Mouse (Mus musculus) lung, postnatal 0 days (tissue): Measurements from ENCODE around the gene Ing4. TPM values are rescaled to one million over a fixed set of nuclear protein-coding genes. Genes with fewer than 3 reads are reported as not detected.

Experiments used
- ATAC-seq: fragments of 200-750 bp; cut with Nextera tagmentation; 2 replicates; pipeline ENCODE4 v1.8.0; 2017; ENCODE audit warnings: moderate library complexity
- DNase-seq: peaks from one replicate; pipeline ENCODE4 v3.0.0-alpha.2; 2016; ENCODE audit warnings: low spot score
- H3K27ac ChIP-seq: fragments of 300-500 bp; sonication (generic); 2 replicates; pipeline ENCODE4 v1.5.1; 2014; ENCODE audit warnings: antibody characterized with exemption, mild to moderate bottlenecking, low read length, mixed read lengths
- H3K27me3 ChIP-seq: fragments of 300-500 bp; sonication (generic); replicated peaks from 2 replicates; pipeline ENCODE4 v1.6.1; 2014; ENCODE audit warnings: low read length, mixed read lengths; ENCODE audit not compliant: insufficient read depth
- H3K36me3 ChIP-seq: fragments of 300-500 bp; sonication (generic); 2 replicates; pipeline ENCODE4 v1.6.1; 2014; ENCODE audit warnings: low read length, mixed read lengths; ENCODE audit not compliant: insufficient read depth
- H3K4me1 ChIP-seq: fragments of 300-500 bp; sonication (generic); 2 replicates; pipeline ENCODE4 v1.6.1; 2014; ENCODE audit warnings: antibody characterized with exemption, low read depth, low read length, mixed read lengths; ENCODE audit not compliant: insufficient read depth
- H3K4me2 ChIP-seq: fragments of 300-500 bp; sonication (generic); replicated peaks from 2 replicates; pipeline ENCODE4 v1.6.1; 2014; ENCODE audit warnings: low read depth, mild to moderate bottlenecking, low read length, moderate library complexity, mixed read lengths
- H3K4me3 ChIP-seq: fragments of 300-500 bp; sonication (generic); 2 replicates; pipeline ENCODE4 v1.5.1; 2014; ENCODE audit warnings: low read depth, low read length
- H3K9ac ChIP-seq: fragments of 300-500 bp; sonication (generic); replicated peaks from 2 replicates; pipeline ENCODE4 v1.6.1; 2014; ENCODE audit warnings: low read depth, mild to moderate bottlenecking
- H3K9me3 ChIP-seq: fragments of 300-500 bp; sonication (generic); 2 replicates; pipeline ENCODE4 v1.6.1; 2016; ENCODE audit warnings: low read length, mixed read lengths
- CTCF ChIP-seq: IDR thresholded peaks from 2 replicates; pipeline ENCODE4 v1.5.1; 2016; ENCODE audit warnings: antibody characterized with exemption, mild to moderate bottlenecking
- EP300 ChIP-seq: IDR thresholded peaks from 2 replicates; pipeline ENCODE4 v1.6.1; 2016; ENCODE audit warnings: antibody characterized with exemption, mild to moderate bottlenecking, control low read depth
- WGBS: fragments of 180-500 bp; shearing (Covaris S2); extraction: QIAGEN DNeasy Blood & Tissue Kit; methylation state at CpG from one replicate; pipeline ENCODE4 v1.1.7; 2014; 5-methylcytosine and 5-hydroxymethylcytosine counted together
- polyA plus RNA-seq: library from polyadenylated mRNA; unstranded; fragments of >200 nt; fragmentation: Nextera tagmentation; extraction: Ambion mirVana; gene quantifications from 2 replicates; pipeline ENCODE4 v1.2.1, GENCODE M21; 2015

Gene Ing4
- polyA plus RNA-seq, 1 experiment from 2014 or later: 100 TPM

DNA sequence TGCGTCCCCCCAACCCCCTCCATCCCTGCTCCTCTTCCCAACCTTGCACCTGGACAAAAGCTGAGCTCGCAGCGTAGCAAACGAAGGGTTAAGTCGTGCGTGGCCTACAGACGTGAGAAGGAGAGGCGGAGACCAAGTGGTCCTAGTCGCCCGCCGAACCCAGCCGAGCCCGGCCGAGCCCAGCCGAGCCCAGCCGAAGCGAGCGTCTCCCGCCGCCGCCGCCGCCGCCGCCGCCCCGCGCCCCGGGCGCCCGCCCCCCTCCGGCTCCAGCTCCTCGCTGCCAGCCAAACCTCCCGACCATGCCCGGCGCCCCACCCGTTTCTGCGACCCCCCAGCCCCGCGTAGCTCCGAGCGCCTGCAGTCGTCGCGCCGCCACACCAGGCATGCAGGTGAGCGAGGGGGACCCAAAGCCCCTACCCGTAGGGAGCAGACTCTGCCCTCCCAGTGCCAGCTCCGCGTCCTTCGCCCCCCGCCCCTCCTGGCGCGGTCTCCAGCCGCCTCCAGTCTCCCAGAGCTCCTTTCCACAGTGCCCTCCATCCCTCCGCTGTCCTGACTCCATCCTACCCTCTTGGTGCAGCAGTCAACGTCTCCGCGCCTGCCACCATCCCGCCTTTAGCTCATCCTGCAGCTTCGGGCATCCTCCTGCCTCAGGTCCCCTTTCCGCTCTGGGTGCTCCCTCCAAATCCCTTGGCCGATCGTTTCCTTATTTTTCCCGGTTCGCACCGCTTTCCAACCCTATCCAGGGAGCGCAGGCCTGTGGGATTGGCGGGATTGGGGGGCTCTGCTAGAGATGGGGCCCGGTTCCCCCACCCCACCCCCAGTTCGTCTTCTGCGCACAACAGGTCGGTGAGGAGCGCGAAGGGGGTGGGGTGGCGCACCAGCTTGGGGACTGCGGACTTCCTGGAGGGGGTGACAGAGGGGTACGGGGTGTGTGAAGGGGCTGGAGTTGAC lies 42.7 kb upstream of the Ing4 start, which contains the start of gene Pianp:
TSS of gene Pianp (plus strand) at position 144 of the 951 bp plus-strand sequence.
- Histone ChIP-seq H3K9ac (no peak within 1 kb of the TSS), H3K4me2 (peak within 1 kb of the TSS; percentile 95), H3K27me3 (peaks cover 52% of the 10 kb centered on the region), H3K27ac (no peak within 1 kb of the TSS), H3K9me3 (no peaks in the 10 kb centered on the region), H3K36me3 (no peaks in the 10 kb centered on the region), H3K4me3 (peak within 1 kb of the TSS; percentile 46), H3K4me1 (peaks cover 8% of the 10 kb centered on the region)
- 3% methylated on average over 65 of the region's 78 CpGs for WGBS
- peak; percentile 77 for DNase-seq
- TF ChIP-seq EP300: no peak
- no peak for TF ChIP-seq CTCF
- peak; percentile 91 for ATAC-seq

DNA sequence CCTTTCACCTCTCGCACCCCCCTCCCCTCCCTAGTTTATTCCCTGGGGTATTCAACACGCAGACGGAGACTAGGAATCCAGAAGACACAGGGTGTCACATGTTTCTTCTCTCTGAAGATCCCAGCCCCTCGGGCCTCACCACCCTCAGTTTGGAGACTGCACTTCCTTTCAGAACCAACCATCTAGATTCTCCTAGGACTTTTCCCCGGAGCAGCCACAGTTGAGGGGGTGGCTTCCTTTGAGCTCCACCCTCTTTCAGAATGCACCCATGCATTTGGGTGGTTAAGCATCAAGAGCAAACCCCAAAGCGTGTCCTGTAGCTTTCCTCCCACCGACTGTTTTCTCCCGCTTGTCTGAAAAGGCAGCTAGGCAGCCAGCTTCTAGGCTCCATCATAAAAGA lies 41.5 kb upstream of the Ing4 start:
- no peak overlapping the region for H3K4me2 ChIP-seq
- WGBS: 12% methylated on average over 8 of the region's 8 CpGs
- no peak for TF ChIP-seq EP300
- no peak for TF ChIP-seq CTCF

GRCm38 (mm10) chr6:124999091-124999490 lies 40.5 kb upstream of the Ing4 start:
- Histone ChIP-seq H3K4me1 (peaks cover 8% of the 10 kb centered on the region), H3K27ac (no peak overlapping the region), H3K36me3 (no peaks in the 10 kb centered on the region), H3K4me3 (no peak overlapping the region), H3K4me2 (no peak overlapping the region), H3K27me3 (peaks cover 52% of the 10 kb centered on the region), H3K9me3 (no peaks in the 10 kb centered on the region), H3K9ac (no peak overlapping the region)
- TF ChIP-seq CTCF (no peak), EP300 (no peak)
- ATAC-seq: no peak
- WGBS: 34% methylated on average over 14 of the region's 14 CpGs
- no peak for DNase-seq

More for the DNA sequence above, 41.5 kb upstream of the Ing4 start:
- Histone ChIP-seq H3K36me3 (no peaks in the 10 kb centered on the region), H3K4me1 (peaks cover 8% of the 10 kb centered on the region), H3K9ac (no peak overlapping the region), H3K27ac (no peak overlapping the region), H3K9me3 (no peaks in the 10 kb centered on the region), H3K4me3 (no peak overlapping the region), H3K27me3 (peaks cover 52% of the 10 kb centered on the region)
- DNase-seq (no peak), ATAC-seq (no peak)

DNA sequence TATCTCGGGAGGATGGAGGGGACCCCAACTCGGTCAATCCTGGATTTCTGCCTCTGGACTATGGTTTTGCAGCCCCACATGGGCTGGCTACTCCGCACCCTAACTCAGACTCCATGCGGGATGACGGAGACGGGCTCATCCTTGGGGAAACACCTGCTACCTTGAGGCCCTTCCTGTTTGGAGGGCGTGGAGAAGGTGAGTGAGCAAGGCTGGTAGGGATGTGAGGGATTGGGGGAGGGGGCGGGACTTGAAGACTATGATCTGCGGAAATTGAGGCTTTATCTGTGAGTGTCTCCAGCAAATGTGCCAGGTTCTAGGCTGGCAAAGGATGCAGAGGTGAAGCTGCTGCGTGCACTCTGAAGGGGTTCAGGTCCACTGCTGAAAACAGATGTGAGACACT lies 40.0 kb upstream of the Ing4 start:
- no peak overlapping the region for H3K27ac ChIP-seq
- no peak overlapping the region for H3K4me3 ChIP-seq
- H3K36me3 ChIP-seq: no peaks in the 10 kb centered on the region
- no peak overlapping the region for H3K9ac ChIP-seq
- TF ChIP-seq EP300 (no peak), CTCF (no peak)
- no peak for ATAC-seq
- H3K4me1 ChIP-seq: peaks cover 8% of the 10 kb centered on the region
- WGBS: 22% methylated on average over 10 of the region's 10 CpGs
- H3K9me3 ChIP-seq: no peaks in the 10 kb centered on the region
- H3K27me3 ChIP-seq: peaks cover 50% of the 10 kb centered on the region
- H3K4me2 ChIP-seq: no peak overlapping the region
- no peak for DNase-seq

GRCm38 (mm10) chr6:125003706-125004105 lies 35.9 kb upstream of the Ing4 start:
- Histone ChIP-seq H3K4me2 (no peak overlapping the region), H3K9ac (no peak overlapping the region), H3K27me3 (peaks cover 10% of the 10 kb centered on the region), H3K4me1 (no peaks in the 10 kb centered on the region), H3K27ac (no peak overlapping the region), H3K9me3 (no peaks in the 10 kb centered on the region), H3K4me3 (no peak overlapping the region), H3K36me3 (no peaks in the 10 kb centered on the region)
- WGBS: 25% methylated on average over 3 of the region's 3 CpGs
- no peak for ATAC-seq
- TF ChIP-seq CTCF (no peak), EP300 (no peak)
- no peak for DNase-seq

DNA sequence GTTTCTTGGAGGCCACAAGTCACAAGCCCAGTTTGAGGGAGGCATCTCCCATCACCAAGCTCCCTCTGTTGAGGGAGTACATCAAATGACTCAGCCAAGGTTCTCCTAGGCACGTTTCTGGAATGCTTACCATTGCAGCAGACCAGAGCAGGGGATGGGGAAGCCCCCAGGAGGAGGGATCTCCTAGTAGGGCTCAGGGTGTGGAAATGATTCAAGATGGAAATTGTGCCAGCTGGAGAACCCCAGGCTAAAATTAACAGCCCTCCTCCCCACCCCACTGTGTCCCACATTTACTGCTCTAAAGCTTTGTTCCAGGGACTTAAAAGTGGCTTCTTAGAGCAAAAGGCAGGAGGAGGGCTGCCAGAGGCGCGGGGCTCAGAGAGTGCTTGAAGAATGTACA lies 34.5 kb upstream of the Ing4 start:
- no peak overlapping the region for H3K27ac ChIP-seq
- 15% methylated on average over 3 of the region's 3 CpGs for WGBS
- ATAC-seq (no peak), DNase-seq (no peak)
- H3K9me3 ChIP-seq: no peaks in the 10 kb centered on the region
- TF ChIP-seq CTCF (no peak), EP300 (no peak)
- no peaks in the 10 kb centered on the region for H3K36me3 ChIP-seq
- H3K9ac ChIP-seq: no peak overlapping the region
- peaks cover 3% of the 10 kb centered on the region; the same call in 1 of the 2 replicates for H3K4me1 ChIP-seq
- no peak overlapping the region for H3K4me2 ChIP-seq
- H3K27me3 ChIP-seq: no peaks in the 10 kb centered on the region; the same call in 1 of the 2 replicates
- no peak overlapping the region for H3K4me3 ChIP-seq
